13 mouse cellular contexts compared by ENCODE assay signal in the genomic region with DNA sequence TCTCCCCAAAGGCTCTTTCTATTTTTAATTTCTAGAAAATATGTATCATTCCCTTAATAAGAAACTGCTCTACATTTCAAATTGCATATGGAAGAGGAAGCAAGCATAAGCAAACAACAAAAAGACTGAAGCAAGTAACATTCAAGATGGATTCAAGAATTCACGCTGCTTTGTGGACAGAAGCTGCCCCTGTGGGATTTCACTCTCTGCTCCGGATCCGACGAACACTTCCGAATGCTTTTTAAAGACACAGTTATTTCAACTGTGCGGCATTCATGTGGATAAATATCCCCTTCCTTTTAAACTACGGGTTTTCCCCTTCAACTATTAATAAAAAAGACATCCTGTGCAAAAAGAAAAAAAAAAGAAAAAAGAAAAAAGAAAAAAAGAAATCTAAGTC.
DNase-seq lines count a peak whose midpoint lies in the region; ATAC-seq and TF ChIP-seq lines count a peak whose summit lies in the region.
"Had no signal": no experiment of that assay in that cellular context is flagged by ENCODE, and none has a peak within 500 bp of the region (broad histone marks: within the 10 kb centered on the region; RNA-seq: fewer than 3 reads in every experiment).

No protein-coding gene starts in this region.

- DNase-seq in heart, postnatal 0 days (ENCODE audit: low spot score) = no peak
- DNase-seq in heart, postnatal 4 days = no peak
- peak; percentile 70 for DNase-seq in brain, embryonic 14.5 days (ENCODE audit: low read depth)
- no peak for DNase-seq in forebrain, embryonic 11.5 days (ENCODE audit: low spot score)
- peak; percentile 53 for DNase-seq in hindbrain, postnatal 0 days (ENCODE audit: low spot score)
- DNase-seq in T-cell, adult 2 months (ENCODE audit: low spot score) = no peak
- DNase-seq in spleen, postnatal 4 days (ENCODE audit: low spot score in 2 of 2) = no peak
- no peak for DNase-seq in lung, postnatal 4 days
- DNase-seq: cerebellum, adult 9-10 months; gastrocnemius, postnatal 10 days; kidney, postnatal 10 days had no signal

- no peak overlapping the region for H3K27ac ChIP-seq in heart, postnatal 0 days (ENCODE audit: low read depth)
- H3K27ac ChIP-seq in forebrain, embryonic 11.5 days (ENCODE audit: low read depth, low read length) = peak overlapping the region; percentile 67; the same call in 1 of the 2 replicates
- no peak overlapping the region; the same call in 1 of the 2 replicates for H3K27ac ChIP-seq in hindbrain, postnatal 0 days
- H3K27ac ChIP-seq: heart, embryonic 15.5 days had no signal

- TF ChIP-seq CTCF in heart, postnatal 0 days (IDR thresholded peaks at IDR 0.05; ENCODE audit: low read depth) = no peak
- TF ChIP-seq CTCF in brain, embryonic 14.5 days (IDR thresholded peaks at IDR 0.05; ENCODE audit: borderline replicate concordance, extremely low read depth, insufficient read depth, insufficient read length) = no peak
- TF ChIP-seq CTCF in hindbrain, postnatal 0 days (IDR thresholded peaks at IDR 0.05; ENCODE audit: low read depth) = no peak

- no peak for TF ChIP-seq POLR2A in brain, embryonic 14.5 days (IDR thresholded peaks at IDR 0.05; ENCODE audit: borderline replicate concordance, extremely low read depth, insufficient read depth, insufficient read length, poor library complexity, severe bottlenecking)

- peak overlapping the region; percentile 23; the same call in 1 of the 2 replicates for H3K4me2 ChIP-seq in heart, postnatal 0 days (ENCODE audit: low read depth, low read length)
- H3K4me2 ChIP-seq in forebrain, embryonic 11.5 days (ENCODE audit: low read depth, low read length, severe bottlenecking) = no peak overlapping the region
- peak overlapping the region; percentile 27; the same call in 1 of the 2 replicates for H3K4me2 ChIP-seq in hindbrain, postnatal 0 days (ENCODE audit: low read depth, low read length)
- H3K4me2 ChIP-seq: heart, embryonic 15.5 days had no signal

- WGBS in heart, postnatal 0 days = 54% methylated on average over 7 of the region's 7 CpGs
- WGBS in forebrain, embryonic 11.5 days = 32% methylated on average over 7 of the region's 7 CpGs
- WGBS in hindbrain, postnatal 0 days = 22% methylated on average over 7 of the region's 7 CpGs

- no peak for TF ChIP-seq EP300 in heart, postnatal 0 days (IDR thresholded peaks at IDR 0.05; ENCODE audit: low read depth)

- no peak for ATAC-seq in heart, postnatal 0 days (ENCODE audit: insufficient read depth, low read depth)
- ATAC-seq in forebrain, embryonic 11.5 days (replicated peaks; ENCODE audit: low FRiP score) = no peak
- ATAC-seq in hindbrain, postnatal 0 days = no peak
- ATAC-seq: lung, postnatal 0 days had no signal

- no peaks in the 10 kb centered on the region for H3K4me1 ChIP-seq in heart, postnatal 0 days (ENCODE audit: control insufficient read depth, insufficient read depth)
- peaks cover 4% of the 10 kb centered on the region; the same call in 1 of the 2 replicates for H3K4me1 ChIP-seq in forebrain, embryonic 11.5 days (replicated peaks; ENCODE audit: control insufficient read depth, insufficient read depth, low read length)
- no peaks in the 10 kb centered on the region for H3K4me1 ChIP-seq in hindbrain, postnatal 0 days (ENCODE audit: insufficient read depth, low read length)

- no peak overlapping the region for H3K4me3 ChIP-seq in heart, postnatal 0 days (ENCODE audit: low read depth, low read length)
- no peak overlapping the region for H3K4me3 ChIP-seq in forebrain, embryonic 11.5 days (ENCODE audit: low read depth, low read length)
- H3K4me3 ChIP-seq in hindbrain, postnatal 0 days (ENCODE audit: low read length) = no peak overlapping the region
- H3K4me3 ChIP-seq: heart, embryonic 15.5 days had no signal

- no peaks in the 10 kb centered on the region for H3K27me3 ChIP-seq in heart, postnatal 0 days (ENCODE audit: control insufficient read depth, insufficient read depth, low read length)
- no peaks in the 10 kb centered on the region for H3K27me3 ChIP-seq in forebrain, embryonic 11.5 days (ENCODE audit: control insufficient read depth, insufficient read depth, low read length)
- no peaks in the 10 kb centered on the region for H3K27me3 ChIP-seq in hindbrain, postnatal 0 days (ENCODE audit: insufficient read depth, low read length)
- H3K27me3 ChIP-seq: heart, embryonic 15.5 days had no signal

- no peaks in the 10 kb centered on the region for H3K9me3 ChIP-seq in heart, postnatal 0 days (replicated peaks; ENCODE audit: control insufficient read depth, low read length)
- H3K9me3 ChIP-seq in forebrain, embryonic 11.5 days (ENCODE audit: control insufficient read depth, low read length) = no peaks in the 10 kb centered on the region
- H3K9me3 ChIP-seq in hindbrain, postnatal 0 days (ENCODE audit: low read length) = no peaks in the 10 kb centered on the region
- H3K9me3 ChIP-seq: heart, embryonic 15.5 days had no signal

- H3K36me3 ChIP-seq in heart, postnatal 0 days (replicated peaks; ENCODE audit: control insufficient read depth, insufficient read depth, low read length) = no peaks in the 10 kb centered on the region
- no peaks in the 10 kb centered on the region for H3K36me3 ChIP-seq in forebrain, embryonic 11.5 days (ENCODE audit: control insufficient read depth, insufficient read depth, low read length)
- no peaks in the 10 kb centered on the region for H3K36me3 ChIP-seq in hindbrain, postnatal 0 days (ENCODE audit: insufficient read depth, low read length)
- H3K36me3 ChIP-seq: heart, embryonic 15.5 days had no signal

- H3K9ac ChIP-seq in heart, postnatal 0 days (replicated peaks; ENCODE audit: low read depth, low read length) = no peak overlapping the region
- no peak overlapping the region for H3K9ac ChIP-seq in forebrain, embryonic 11.5 days (ENCODE audit: low read length)
- H3K9ac ChIP-seq in hindbrain, postnatal 0 days (replicated peaks; ENCODE audit: low read length) = no peak overlapping the region
- H3K9ac ChIP-seq: heart, embryonic 15.5 days had no signal

Comparison
In these comparisons a context has a peak if more than half of its experiments do, and no peak if none do; other contexts are left out.
1. DNase-seq: peak in brain, embryonic 14.5 days (single experiment) and hindbrain, postnatal 0 days (single experiment); none in heart, postnatal 0 days (single experiment), heart, postnatal 4 days (single experiment), forebrain, embryonic 11.5 days (single experiment), T-cell, adult 2 months (single experiment), spleen, postnatal 4 days (0 of 2) and lung, postnatal 4 days (0 of 2).